Mouse (Mus musculus) MEL (cell line): Measurements from ENCODE around the gene Ggnbp2. TPM values are rescaled to one million over a fixed set of nuclear protein-coding genes. Genes with fewer than 3 reads are reported as not detected.

Experiments used
- DNase-seq: peaks from one replicate; pipeline ENCODE4 v3.0.0; 2011; ENCODE audit warnings: low read depth, low spot score
- H3K27ac ChIP-seq: 2 replicates; pipeline ENCODE4 v1.5.1; 2012; ENCODE audit warnings: low read depth, mild to moderate bottlenecking, control low read depth, low read length, moderate library complexity; ENCODE audit not compliant: control insufficient read depth
- H3K27me3 ChIP-seq, 2 experiments: fragments of 150-350 bp in 1 of 2; sonication (generic) in 1 of 2; 2 replicates each; pipeline ENCODE4 v1.6.1; 2012; ENCODE audit warnings: low read length in 2 of 2, mild to moderate bottlenecking in 2 of 2, improper control_type of control experiment in 1 of 2, moderate library complexity in 1 of 2; ENCODE audit not compliant: insufficient read depth in 2 of 2, control insufficient read depth in 1 of 2
- H3K36me3 ChIP-seq, 2 experiments: 2 replicates each; pipeline ENCODE4 v1.6.1; 2012 to 2014; ENCODE audit warnings: low read length in 2 of 2, improper control_type of control experiment in 1 of 2, inconsistent platforms in 1 of 2, mild to moderate bottlenecking in 1 of 2; ENCODE audit not compliant: insufficient read depth in 2 of 2, control insufficient read depth in 1 of 2
- H3K4me1 ChIP-seq, 2 experiments: fragments of 150-350 bp in 1 of 2; sonication (generic) in 1 of 2; 2 replicates each; pipeline ENCODE4 v1.6.1; 2012; ENCODE audit warnings: low read length in 2 of 2, improper control_type of control experiment in 1 of 2, mild to moderate bottlenecking in 1 of 2; ENCODE audit not compliant: insufficient read depth in 2 of 2, control insufficient read depth in 1 of 2
- H3K4me3 ChIP-seq, 2 experiments: fragments of 150-350 bp in 1 of 2; sonication (generic) in 1 of 2; 2 replicates each; pipeline ENCODE4 v1.5.1; 2012; ENCODE audit warnings: low read depth in 2 of 2, low read length in 2 of 2, mild to moderate bottlenecking in 2 of 2, moderate library complexity in 2 of 2, control low read depth in 1 of 2, improper control_type of control experiment in 1 of 2; ENCODE audit not compliant: control insufficient read depth in 1 of 2, insufficient read depth in 1 of 2
- H3K79me2 ChIP-seq: 2 replicates; pipeline ENCODE4 v1.6.1; 2012; ENCODE audit warnings: mild to moderate bottlenecking, low read length, moderate library complexity; ENCODE audit not compliant: control insufficient read depth, poor library complexity, insufficient read depth
- H3K9ac ChIP-seq: 2 replicates; pipeline ENCODE4 v1.6.1; 2012; ENCODE audit warnings: low read depth, mild to moderate bottlenecking, control low read depth, low read length, moderate library complexity; ENCODE audit not compliant: control insufficient read depth, poor library complexity, severe bottlenecking
- H3K9me3 ChIP-seq: fragments of 150-350 bp; sonication (generic); replicated peaks from 2 replicates; pipeline ENCODE4 v1.6.1; 2012; ENCODE audit warnings: mild to moderate bottlenecking, low read length, improper control_type of control experiment, moderate library complexity; ENCODE audit not compliant: insufficient read depth
- CHD1 ChIP-seq: IDR thresholded peaks from 2 replicates; pipeline ENCODE4 v1.6.1; 2012; ENCODE audit warnings: low read depth, mild to moderate bottlenecking, inconsistent platforms, low read length, improper control_type of control experiment
- CHD2 ChIP-seq: IDR thresholded peaks from 2 replicates; pipeline ENCODE4 v1.6.1; 2011; ENCODE audit warnings: low read length, improper control_type of control experiment
- CTCF ChIP-seq, 3 experiments: IDR thresholded peaks in 2 of 3; conservative IDR thresholded peaks in 1 of 3; 2 replicates each; pipeline ENCODE4 v1.5.1; 2011 to 2012; ENCODE audit warnings: low read length in 3 of 3, low read depth in 2 of 3, mild to moderate bottlenecking in 2 of 3, improper control_type of control experiment in 1 of 3, inconsistent platforms in 1 of 3, mixed read lengths in 1 of 3, moderate library complexity in 1 of 3; ENCODE audit not compliant: control insufficient read depth in 1 of 3, insufficient read depth in 1 of 3, poor library complexity in 1 of 3, severe bottlenecking in 1 of 3
- E2F4 ChIP-seq: IDR thresholded peaks from 2 replicates; pipeline ENCODE4 v1.6.1; 2011; ENCODE audit warnings: low read depth, low read length, improper control_type of control experiment, borderline replicate concordance
- ELF1 ChIP-seq: IDR thresholded peaks from 2 replicates; pipeline ENCODE4 v1.6.1; 2014; ENCODE audit warnings: low read depth, mild to moderate bottlenecking, inconsistent platforms, low read length, improper control_type of control experiment, moderate library complexity
- EP300 ChIP-seq, 2 experiments: IDR thresholded peaks; 2 replicates each; pipeline ENCODE4 v1.6.1; 2011; ENCODE audit warnings: improper control_type of control experiment in 2 of 2, low read length in 2 of 2, low read depth in 1 of 2, mild to moderate bottlenecking in 1 of 2
- ETS1 ChIP-seq: IDR thresholded peaks from 2 replicates; pipeline ENCODE4 v1.6.1; 2012; ENCODE audit warnings: low read depth, mild to moderate bottlenecking, inconsistent platforms, low read length, improper control_type of control experiment, moderate library complexity
- GABPA ChIP-seq: IDR thresholded peaks from 2 replicates; pipeline ENCODE4 v1.6.1; 2012; ENCODE audit warnings: low read depth, mild to moderate bottlenecking, inconsistent platforms, low read length, improper control_type of control experiment, moderate library complexity
- GATA1 ChIP-seq: IDR thresholded peaks from 2 replicates; pipeline ENCODE4 v1.6.1; 2011; ENCODE audit warnings: low read depth, low read length, improper control_type of control experiment
- JUND ChIP-seq: IDR thresholded peaks from 2 replicates; pipeline ENCODE4 v1.6.1; 2011; ENCODE audit warnings: low read depth, mild to moderate bottlenecking, improper control_type of control experiment, low read length
- KAT2A ChIP-seq: conservative IDR thresholded peaks from 2 replicates; pipeline ENCODE4 v1.6.1; 2012; ENCODE audit warnings: low read depth, low read length, improper control_type of control experiment, inconsistent platforms
- MAX ChIP-seq: IDR thresholded peaks from 2 replicates; pipeline ENCODE4 v1.6.1; 2011; ENCODE audit warnings: low read length, improper control_type of control experiment
- MAZ ChIP-seq: IDR thresholded peaks from 2 replicates; pipeline ENCODE4 v1.6.1; 2012; ENCODE audit warnings: low read depth, mild to moderate bottlenecking, inconsistent platforms, low read length, improper control_type of control experiment
- MEF2A ChIP-seq: IDR thresholded peaks from 2 replicates; pipeline ENCODE4 v1.6.1; 2014; ENCODE audit warnings: low read depth, mild to moderate bottlenecking, inconsistent platforms, low read length, improper control_type of control experiment; ENCODE audit not compliant: poor library complexity, insufficient replicate concordance, severe bottlenecking; ENCODE audit errors: extremely low read depth
- MYB ChIP-seq: IDR thresholded peaks from 2 replicates; pipeline ENCODE4 v1.6.1; 2011; ENCODE audit warnings: mild to moderate bottlenecking, low read depth, low read length, improper control_type of control experiment
- MYC ChIP-seq: IDR thresholded peaks from 2 replicates; pipeline ENCODE4 v1.6.1; 2011; ENCODE audit warnings: low read depth, mild to moderate bottlenecking, low read length, improper control_type of control experiment, moderate library complexity
- NELFE ChIP-seq: IDR thresholded peaks from 2 replicates; pipeline ENCODE4 v1.6.1; 2011; ENCODE audit warnings: low read depth, low read length, improper control_type of control experiment
- NRF1 ChIP-seq: IDR thresholded peaks from 2 replicates; pipeline ENCODE4 v1.6.1; 2014; ENCODE audit warnings: low read depth, mild to moderate bottlenecking, inconsistent platforms, low read length, improper control_type of control experiment, moderate library complexity; ENCODE audit not compliant: poor library complexity, insufficient read depth, severe bottlenecking
- POLR2A ChIP-seq, 2 experiments: IDR thresholded peaks; 2 replicates each; pipeline ENCODE4 v1.6.1; 2011 to 2012; ENCODE audit warnings: low read length in 2 of 2, mild to moderate bottlenecking in 2 of 2, control low read depth in 1 of 2, improper control_type of control experiment in 1 of 2, low read depth in 1 of 2, moderate library complexity in 1 of 2; ENCODE audit not compliant: control insufficient read depth in 1 of 2, insufficient read depth in 1 of 2, poor library complexity in 1 of 2
- POLR2AphosphoS2 ChIP-seq: IDR thresholded peaks from 2 replicates; pipeline ENCODE4 v1.6.1; 2011; ENCODE audit warnings: low read length, improper control_type of control experiment
- POLR2AphosphoS5 ChIP-seq: IDR thresholded peaks from 2 replicates; pipeline ENCODE4 v1.6.1; 2012; ENCODE audit warnings: low read depth, borderline replicate concordance, mild to moderate bottlenecking, inconsistent platforms, low read length, moderate library complexity, mixed read lengths
- RAD21 ChIP-seq: IDR thresholded peaks from 2 replicates; pipeline ENCODE4 v1.6.1; 2011; ENCODE audit warnings: mild to moderate bottlenecking, low read depth, low read length, improper control_type of control experiment
- RCOR1 ChIP-seq: IDR thresholded peaks from 2 replicates; pipeline ENCODE4 v1.6.1; 2012; ENCODE audit warnings: low read depth, mild to moderate bottlenecking, inconsistent platforms, low read length, improper control_type of control experiment
- SIN3A ChIP-seq: IDR thresholded peaks from 2 replicates; pipeline ENCODE4 v1.6.1; 2012; ENCODE audit warnings: low read length, improper control_type of control experiment, inconsistent platforms
- TAL1 ChIP-seq: IDR thresholded peaks from 2 replicates; pipeline ENCODE4 v1.6.1; 2012; ENCODE audit warnings: mild to moderate bottlenecking, inconsistent platforms, low read length, moderate library complexity, mixed read lengths
- TBP ChIP-seq: IDR thresholded peaks from 2 replicates; pipeline ENCODE4 v1.8.0; 2011; ENCODE audit warnings: low read depth, low read length, improper control_type of control experiment
- TCF12 ChIP-seq: IDR thresholded peaks from 2 replicates; pipeline ENCODE4 v1.6.1; 2014; ENCODE audit warnings: low read depth, mild to moderate bottlenecking, inconsistent platforms, low read length, improper control_type of control experiment, moderate library complexity
- UBTF ChIP-seq: IDR thresholded peaks from 2 replicates; pipeline ENCODE4 v1.6.1; 2012; ENCODE audit warnings: low read depth, mild to moderate bottlenecking, inconsistent platforms, low read length, improper control_type of control experiment, moderate library complexity, borderline replicate concordance; ENCODE audit not compliant: insufficient read depth
- USF1 ChIP-seq: IDR thresholded peaks from 2 replicates; pipeline ENCODE4 v1.6.1; 2014; ENCODE audit warnings: low read depth, mild to moderate bottlenecking, inconsistent platforms, low read length, improper control_type of control experiment, moderate library complexity
- USF2 ChIP-seq, 2 experiments: IDR thresholded peaks; 2 replicates each; pipeline ENCODE4 v1.6.1; 2011 to 2012; ENCODE audit warnings: improper control_type of control experiment in 2 of 2, low read length in 2 of 2, borderline replicate concordance in 1 of 2, inconsistent platforms in 1 of 2, low read depth in 1 of 2, mild to moderate bottlenecking in 1 of 2; ENCODE audit not compliant: insufficient read depth in 1 of 2
- ZC3H11A ChIP-seq: IDR thresholded peaks from 2 replicates; pipeline ENCODE4 v1.6.1; 2012; ENCODE audit warnings: low read depth, mild to moderate bottlenecking, inconsistent platforms, low read length, improper control_type of control experiment
- ZMIZ1 ChIP-seq: IDR thresholded peaks from 2 replicates; pipeline ENCODE4 v1.6.1; 2012; ENCODE audit warnings: low read depth, mild to moderate bottlenecking, inconsistent platforms, low read length, improper control_type of control experiment, moderate library complexity
- ZNF384 ChIP-seq: IDR thresholded peaks from 2 replicates; pipeline ENCODE4 v1.6.1; 2012; ENCODE audit warnings: low read depth, mild to moderate bottlenecking, inconsistent platforms, low read length, improper control_type of control experiment
- polyA plus RNA-seq, 2 experiments: library from polyadenylated mRNA; stranded (reverse) in 1 of 2; unstranded in 1 of 2; fragments of >175 nt in 1 of 2; fragments of >200 nt in 1 of 2; gene quantifications; 2 replicates each; pipeline versions ENCODE4 v1.2.1 to v1.2.4; 2012; ENCODE audit warnings: low replicate concordance in 2 of 2, low read depth in 1 of 2; ENCODE audit not compliant: insufficient read length in 2 of 2, insufficient read depth in 1 of 2, missing spikeins in 1 of 2
- total RNA-seq: library from RNA; depleted of rRNA; stranded (reverse); fragments of 300-350 nt; gene quantifications from 2 replicates; pipeline ENCODE4 v1.2.3, GENCODE M21; 2012

Gene Ggnbp2
- total and polyA plus RNA-seq, 3 experiments: 55.4 to 89.6 (median 83.0) TPM

- TF ChIP-seq ZNF384 (peak; percentile 35), GATA1 (no peak), EP300 (IDR thresholded peaks at IDR 0.05; ENCODE audit: low read depth in 1 of 2, low read length in 2 of 2) (no peak), POLR2A (IDR thresholded peaks at IDR 0.05; ENCODE audit: control insufficient read depth in 1 of 2, insufficient read depth in 1 of 2, low read depth in 1 of 2, low read length in 2 of 2, poor library complexity in 1 of 2) (peak in 1 of 2 experiments; percentile 29; a peak in 1 of 4 replicates), TAL1 (no peak), MYB (no peak), NRF1 (no peak), ETS1 (0 out of 2 replicates have a peak, but pooled peaks have one; percentile 22), UBTF (no peak), CHD2 (no peak), E2F4 (no peak), ZMIZ1 (no peak), USF2 (IDR thresholded peaks at IDR 0.05; ENCODE audit: borderline replicate concordance in 1 of 2, insufficient read depth in 1 of 2, low read depth in 1 of 2, low read length in 2 of 2) (no peak), KAT2A (no peak), CHD1 (no peak), ZC3H11A (peak; percentile 60), POLR2AphosphoS2 (no peak), TCF12 (0 out of 2 replicates have a peak, but pooled peaks have one; percentile 24), GABPA (no peak), NELFE (no peak; the same call in 1 of the 2 replicates), MEF2A (no peak), MAZ (no peak)
Measured at GRCm38 (mm10) chr11:84919276-84919675, 48.7 kb upstream of the Ggnbp2 start (continued).

- H3K79me2 ChIP-seq: peaks cover 12% of the 10 kb centered on the region
- no peaks in the 10 kb centered on the region for H3K9me3 ChIP-seq
- H3K27me3 ChIP-seq: peaks cover 6 to 7% of the 10 kb centered on the region in 2 experiments
- H3K36me3 ChIP-seq: peaks cover 0 to 19% of the 10 kb centered on the region in 2 experiments; a peak in 2 of 4 replicates
- peak overlapping the region; percentile 69 for H3K9ac ChIP-seq
- DNase-seq: peak; percentile 97
- H3K27ac ChIP-seq: peak overlapping the region; percentile 50; the same call in 1 of the 2 replicates
- peak overlapping the region; percentile 52 to 61 for H3K4me3 ChIP-seq
- H3K4me1 ChIP-seq: peaks cover 0 to 17% of the 10 kb centered on the region in 2 experiments; a peak in 3 of 4 replicates
- no peak for TF ChIP-seq KAT2A
- TF ChIP-seq JUND: no peak
- peak; percentile 25; the same call in 1 of the 2 replicates for TF ChIP-seq ETS1
- TF ChIP-seq USF1: no peak
- no peak for TF ChIP-seq TBP
- TF ChIP-seq CTCF (IDR thresholded peaks at IDR 0.05 in 2 of 3, conservative IDR thresholded peaks at IDR 0.05 in 1 of 3; ENCODE audit: control insufficient read depth in 1 of 3, insufficient read depth in 1 of 3, low read depth in 2 of 3, low read length in 3 of 3, poor library complexity in 1 of 3, severe bottlenecking in 1 of 3): peak; percentile 86 to 99 (median 97)
- TF ChIP-seq RAD21: peak; percentile 90
- TF ChIP-seq EP300 (IDR thresholded peaks at IDR 0.05; ENCODE audit: low read depth in 1 of 2, low read length in 2 of 2): peak in 1 of 2 experiments; percentile 8; a peak in 1 of 4 replicates
- peak; percentile 84 for TF ChIP-seq ZNF384
- TF ChIP-seq MYC: peak; percentile 76
- no peak for TF ChIP-seq CHD1
- peak; percentile 82 for TF ChIP-seq SIN3A
- TF ChIP-seq MAX: peak; percentile 56; the same call in 1 of the 2 replicates
- no peak for TF ChIP-seq GABPA
- no peak for TF ChIP-seq CHD2
- TF ChIP-seq ZMIZ1: 0 out of 2 replicates have a peak, but pooled peaks have one; percentile 54
- TF ChIP-seq RCOR1: no peak; the same call in 1 of the 2 replicates
- TF ChIP-seq ELF1: no peak
- TF ChIP-seq POLR2AphosphoS5: no peak
- TF ChIP-seq POLR2A (IDR thresholded peaks at IDR 0.05; ENCODE audit: control insufficient read depth in 1 of 2, insufficient read depth in 1 of 2, low read depth in 1 of 2, low read length in 2 of 2, poor library complexity in 1 of 2): peak in 1 of 2 experiments; percentile 19; a peak in 1 of 4 replicates
- TF ChIP-seq TAL1: no peak
Measured at GRCm38 (mm10) chr11:84918425-84918824, 47.8 kb upstream of the Ggnbp2 start.
